Mouse (Mus musculus) spleen, adult 2 months (tissue): ENCODE results near the gene Mre11a. TPM values are rescaled to one million over a fixed set of nuclear protein-coding genes. Genes with fewer than 3 reads are reported as not detected.

ENCODE experiments used
- DNase-seq, 2 experiments: peaks; one replicate each; pipeline versions ENCODE4 v3.0.0 to v3.0.0-alpha.2; 2012 to 2021; ENCODE audit warnings: low spot score in 2 of 2, low read depth in 1 of 2
- H3K27ac ChIP-seq: fragments of 200-500 bp; 2 replicates; pipeline ENCODE4 v1.5.1; 2012; ENCODE audit warnings: low read length, inconsistent platforms; ENCODE audit not compliant: insufficient read depth
- H3K27me3 ChIP-seq: fragments of 200-500 bp; 2 replicates; pipeline ENCODE4 v1.6.1; 2012; ENCODE audit warnings: mild to moderate bottlenecking, moderate library complexity, low read length, inconsistent platforms; ENCODE audit not compliant: control insufficient read depth, insufficient read depth
- H3K36me3 ChIP-seq: fragments of 200-500 bp; 2 replicates; pipeline ENCODE4 v1.6.1; 2012; ENCODE audit warnings: mild to moderate bottlenecking, low read length, inconsistent platforms; ENCODE audit not compliant: control insufficient read depth, insufficient read depth
- H3K4me1 ChIP-seq: fragments of 200-500 bp; 2 replicates; pipeline ENCODE4 v1.6.1; 2011; ENCODE audit warnings: inconsistent platforms; ENCODE audit not compliant: control insufficient read depth, insufficient read depth, insufficient read length
- H3K4me3 ChIP-seq: fragments of 200-500 bp; 2 replicates; pipeline ENCODE4 v1.5.1; 2011; ENCODE audit warnings: mild to moderate bottlenecking, inconsistent platforms; ENCODE audit not compliant: insufficient read depth, insufficient read length; ENCODE audit errors: extremely low read depth
- CTCF ChIP-seq: fragments of 200-500 bp; IDR thresholded peaks from 2 replicates; pipeline ENCODE4 v1.5.1; 2011; ENCODE audit warnings: mild to moderate bottlenecking, inconsistent platforms; ENCODE audit not compliant: insufficient read depth, insufficient read length, insufficient replicate concordance; ENCODE audit errors: extremely low read depth
- POLR2A ChIP-seq: fragments of 200-500 bp; IDR thresholded peaks from 2 replicates; pipeline ENCODE4 v1.6.1; 2011; ENCODE audit warnings: low read depth, low read length, inconsistent platforms
- WGBS: fragments of 180-500 bp; shearing (Covaris S2); methylation state at CpG from one replicate; pipeline ENCODE4 v1.1.7; 2018; 5-methylcytosine and 5-hydroxymethylcytosine counted together
- polyA plus RNA-seq: library from polyadenylated mRNA; depleted of rRNA; stranded (reverse); fragments of >200 nt; gene quantifications from 2 replicates; pipeline ENCODE4 v1.2.3, GENCODE M21; 2012

Mre11a gene
- polyA plus RNA-seq, 1 experiment = 4.5 TPM

DNA sequence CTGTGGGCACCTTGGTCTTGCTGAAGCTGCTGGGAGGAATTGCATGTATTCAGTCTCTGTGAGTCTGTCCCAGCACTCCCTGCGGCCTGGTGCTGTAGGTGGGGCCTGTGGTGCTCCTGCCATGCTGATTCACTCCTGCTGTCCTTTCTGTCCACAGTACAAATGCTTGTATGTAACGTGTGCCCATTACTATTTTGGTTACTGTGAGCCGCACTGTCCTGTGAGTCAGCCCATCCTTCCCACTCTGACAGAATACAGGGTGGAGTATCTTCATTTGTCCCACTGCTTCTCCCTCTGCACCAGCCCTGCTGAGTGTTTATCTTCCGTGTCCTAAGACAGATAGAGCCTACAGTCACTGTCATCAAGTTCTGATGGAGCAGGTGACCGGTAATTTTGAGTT lies 25.7 kb downstream of the Mre11a start:
- DNase-seq = no peak
- peaks cover 32% of the 10 kb centered on the region for H3K36me3 ChIP-seq
- no peak overlapping the region for H3K27ac ChIP-seq
- H3K4me1 ChIP-seq = no peaks in the 10 kb centered on the region
- WGBS = 96% methylated on average over 5 of the region's 5 CpGs
- H3K27me3 ChIP-seq = no peaks in the 10 kb centered on the region
- TF ChIP-seq CTCF = no peak
- H3K4me3 ChIP-seq = no peak overlapping the region

DNA sequence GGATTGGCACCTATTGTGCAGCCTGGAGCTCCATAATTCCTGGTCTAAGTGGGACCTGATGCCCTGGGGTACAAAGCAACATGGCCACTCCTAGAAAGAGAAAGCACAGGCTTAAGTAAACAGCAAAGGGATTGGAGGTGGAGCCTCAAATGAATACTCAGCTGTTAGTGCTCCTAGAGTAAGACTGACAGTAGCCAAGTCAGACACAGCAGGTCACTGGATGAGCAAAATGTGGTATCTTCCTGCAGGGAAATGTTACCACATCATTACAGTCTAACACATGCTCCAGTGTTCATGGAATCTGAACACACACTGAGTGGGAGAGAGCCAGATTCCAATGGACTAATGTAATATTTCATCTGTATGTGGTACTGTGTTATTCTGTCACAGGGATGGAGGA lies 36.9 kb downstream of the Mre11a start:
- H3K36me3 ChIP-seq = peaks cover 40% of the 10 kb centered on the region
- no peaks in the 10 kb centered on the region for H3K27me3 ChIP-seq
- no peak overlapping the region for H3K27ac ChIP-seq

DNA sequence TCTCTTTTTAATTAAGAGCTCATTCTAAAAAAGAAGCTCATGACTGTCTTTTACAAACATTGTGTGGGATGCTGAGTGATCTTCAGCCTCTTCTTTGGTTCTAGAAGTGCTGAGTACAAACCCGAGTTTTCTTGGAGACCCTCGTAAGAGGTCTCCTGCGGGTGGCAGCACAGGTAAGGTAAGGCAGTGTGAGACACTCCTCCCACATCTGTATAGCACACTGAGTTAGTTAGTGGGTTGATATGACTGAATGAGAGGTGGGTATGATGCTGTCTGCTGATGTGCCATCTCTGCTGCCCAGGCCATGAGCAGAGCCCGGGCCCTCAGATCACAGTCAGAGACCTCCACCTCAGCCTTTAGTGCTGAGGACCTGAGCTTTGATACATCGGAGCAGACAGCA lies 40.4 kb downstream of the Mre11a start:
- H3K4me3 ChIP-seq = no peak overlapping the region
- DNase-seq = no peak

More for the DNA sequence above, 36.9 kb downstream of the Mre11a start:
- TF ChIP-seq CTCF = no peak
- no peak for TF ChIP-seq POLR2A
- no peak overlapping the region for H3K4me3 ChIP-seq
- DNase-seq = no peak
- no peaks in the 10 kb centered on the region for H3K4me1 ChIP-seq

DNA sequence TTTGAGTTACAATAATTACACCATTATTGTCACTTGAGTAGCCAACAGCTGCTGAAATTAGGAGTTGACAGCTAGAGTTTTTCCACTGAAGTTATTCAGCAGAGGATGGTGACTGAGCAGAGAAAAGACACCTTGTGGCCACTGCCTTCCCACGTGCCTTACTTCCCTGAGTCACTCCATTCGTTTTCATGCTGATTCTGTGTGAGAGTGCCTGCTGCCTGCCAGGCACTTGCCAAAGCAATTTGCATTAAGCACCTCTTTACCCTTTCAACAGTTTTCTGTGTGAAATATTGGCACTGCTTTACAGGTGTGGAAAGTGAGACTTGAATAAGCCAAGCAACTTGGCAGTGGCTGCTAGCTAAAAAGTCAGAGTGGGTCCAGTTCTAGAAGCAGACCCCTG lies 43.4 kb downstream of the Mre11a start:
- Histone ChIP-seq H3K4me3 (no peak overlapping the region), H3K4me1 (no peaks in the 10 kb centered on the region), H3K27ac (no peak overlapping the region), H3K27me3 (no peaks in the 10 kb centered on the region), H3K36me3 (peaks cover 33% of the 10 kb centered on the region)
- TF ChIP-seq POLR2A = no peak
- no peak for TF ChIP-seq CTCF
- 86% methylated on average over 2 of the region's 2 CpGs for WGBS
- no peak for DNase-seq

More for the DNA sequence above, 40.4 kb downstream of the Mre11a start:
- 92% methylated on average over 5 of the region's 5 CpGs for WGBS
- no peaks in the 10 kb centered on the region for H3K27me3 ChIP-seq
- peaks cover 28% of the 10 kb centered on the region for H3K36me3 ChIP-seq
- H3K27ac ChIP-seq = no peak overlapping the region
- no peaks in the 10 kb centered on the region for H3K4me1 ChIP-seq
- no peak for TF ChIP-seq POLR2A

DNA sequence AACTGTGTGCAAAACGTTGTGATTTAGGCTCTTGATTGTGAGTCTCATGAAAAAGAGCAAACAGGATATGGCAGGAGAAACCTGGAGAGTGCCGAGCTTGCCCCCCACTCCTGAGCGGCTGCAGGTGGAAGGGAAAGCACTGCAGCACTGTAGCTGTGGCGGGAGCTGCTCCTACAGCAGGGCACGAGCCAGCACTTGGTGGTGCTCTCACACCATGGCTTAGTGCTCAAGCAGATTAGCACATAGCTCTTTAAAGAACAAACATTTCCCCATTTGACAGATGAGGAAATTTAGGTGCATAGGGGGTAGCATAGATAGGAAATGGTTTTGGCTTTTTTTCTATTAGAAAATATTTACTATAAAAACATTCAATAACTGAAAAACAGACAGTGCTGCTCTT lies 47.6 kb downstream of the Mre11a start:
- 77% methylated on average over 5 of the region's 5 CpGs for WGBS
- no peak overlapping the region for H3K27ac ChIP-seq
- DNase-seq = no peak
- no peaks in the 10 kb centered on the region for H3K27me3 ChIP-seq
- H3K4me1 ChIP-seq = no peaks in the 10 kb centered on the region
- 0 out of 2 replicates have a peak, but pooled peaks have one; percentile 8 for TF ChIP-seq CTCF
- TF ChIP-seq POLR2A = no peak
- no peak overlapping the region for H3K4me3 ChIP-seq
- H3K36me3 ChIP-seq = peaks cover 21% of the 10 kb centered on the region

DNA sequence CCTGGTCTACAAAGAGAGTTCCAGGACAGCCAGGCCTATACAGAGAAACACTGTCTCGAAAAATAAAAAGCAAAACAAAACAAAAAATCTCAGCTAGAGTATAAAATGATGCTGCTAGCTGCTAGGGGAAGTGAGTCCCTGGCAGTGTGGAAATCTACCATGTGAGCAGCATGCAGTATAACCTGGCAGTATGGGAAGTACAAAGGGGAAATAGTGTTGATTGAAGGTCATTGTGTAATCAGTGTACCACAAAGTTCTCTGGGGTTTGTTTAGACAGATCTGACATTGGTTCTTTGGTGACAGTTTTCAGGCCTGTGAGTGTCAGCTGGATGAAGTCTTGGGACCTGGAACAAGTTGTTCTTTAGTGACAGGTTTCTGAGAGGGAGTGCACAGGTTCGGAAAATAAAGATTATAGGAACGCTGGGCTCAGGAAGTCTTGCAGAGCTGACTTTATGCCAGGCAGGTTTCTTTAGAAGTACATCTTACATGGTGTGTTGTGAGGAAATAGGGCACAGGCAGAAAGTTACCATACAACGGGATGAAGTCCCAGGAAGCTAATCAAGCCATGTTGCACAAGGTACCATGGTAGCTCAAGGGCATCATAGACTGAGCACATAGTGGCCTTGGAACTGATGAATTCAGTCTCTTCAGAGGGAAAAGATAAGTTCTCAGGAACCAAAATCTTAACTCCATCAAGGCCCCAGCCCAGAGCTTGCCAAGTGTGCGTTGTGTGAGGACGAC lies 51.1 kb downstream of the Mre11a start:
- no peak for DNase-seq

DNA sequence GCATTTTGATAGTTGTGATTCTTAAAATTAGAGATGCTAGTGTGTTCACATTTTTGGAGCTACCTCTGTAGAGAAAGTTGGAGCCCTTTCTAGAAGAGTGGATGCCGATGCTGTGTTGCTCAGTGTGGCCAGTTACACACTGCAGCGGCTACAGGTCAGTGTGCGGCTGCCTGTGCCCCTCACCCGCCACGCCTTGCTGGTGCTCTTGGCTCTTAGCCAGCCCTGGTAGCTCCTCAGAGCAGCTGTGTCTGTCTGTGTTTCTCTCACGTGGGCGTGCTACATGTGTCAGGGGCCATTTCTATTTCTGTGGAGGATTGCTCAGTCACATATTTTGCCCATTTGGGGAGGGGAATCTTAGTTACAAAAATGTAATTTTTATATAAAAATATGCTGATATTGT lies 55.1 kb downstream of the Mre11a start:
- Histone ChIP-seq H3K4me3 (no peak overlapping the region), H3K27me3 (no peaks in the 10 kb centered on the region), H3K36me3 (no peaks in the 10 kb centered on the region), H3K4me1 (peaks cover 4% of the 10 kb centered on the region; the same call in 1 of the 2 replicates), H3K27ac (no peak overlapping the region)
- no peak for TF ChIP-seq CTCF
- no peak for TF ChIP-seq POLR2A
- 45% methylated on average over 7 of the region's 7 CpGs for WGBS
- DNase-seq = no peak

More for the DNA sequence above, 51.1 kb downstream of the Mre11a start:
- H3K27me3 ChIP-seq = no peaks in the 10 kb centered on the region
- peaks cover 4% of the 10 kb centered on the region; the same call in 1 of the 2 replicates for H3K4me1 ChIP-seq
- WGBS = 90% methylated on average over 6 of the region's 6 CpGs
- TF ChIP-seq POLR2A (no peak), CTCF (no peak)
- no peak overlapping the region for H3K4me3 ChIP-seq
- peaks cover 8% of the 10 kb centered on the region for H3K36me3 ChIP-seq
- H3K27ac ChIP-seq = no peak overlapping the region
